Mouse (Mus musculus) stomach, postnatal 0 days (tissue): Measurements from ENCODE around the gene Olfr1098. TPM values are rescaled to one million over a fixed set of nuclear protein-coding genes. Genes with fewer than 3 reads are reported as not detected.

Experiments
- ATAC-seq: fragments of 200-750 bp; cut with Nextera tagmentation; 2 replicates; pipeline ENCODE4 v1.8.0; 2017; ENCODE audit not compliant: low FRiP score, low TSS enrichment
- DNase-seq: peaks from one replicate; pipeline ENCODE4 v3.0.0-alpha.2; 2016; ENCODE audit warnings: low spot score
- H3K27ac ChIP-seq: fragments of 300-500 bp; sonication (generic); replicated peaks from 2 replicates; pipeline ENCODE4 v1.5.1; 2014; ENCODE audit warnings: mild to moderate bottlenecking, control low read depth
- H3K27me3 ChIP-seq: fragments of 300-500 bp; sonication (generic); 2 replicates; pipeline ENCODE4 v1.6.1; 2014; ENCODE audit warnings: low read length; ENCODE audit not compliant: control insufficient read depth, insufficient read depth
- H3K36me3 ChIP-seq: fragments of 300-500 bp; sonication (generic); 2 replicates; pipeline ENCODE4 v1.6.1; 2014; ENCODE audit warnings: low read length, mixed read lengths; ENCODE audit not compliant: control insufficient read depth, insufficient read depth
- H3K4me1 ChIP-seq: fragments of 300-500 bp; sonication (generic); replicated peaks from 2 replicates; pipeline ENCODE4 v1.6.1; 2014; ENCODE audit warnings: antibody characterized with exemption; ENCODE audit not compliant: control insufficient read depth, insufficient read depth
- H3K4me2 ChIP-seq: fragments of 300-500 bp; sonication (generic); replicated peaks from 2 replicates; pipeline ENCODE4 v1.6.1; 2014; ENCODE audit warnings: low read depth, mild to moderate bottlenecking, control low read depth, moderate library complexity
- H3K4me3 ChIP-seq: fragments of 300-500 bp; sonication (generic); 2 replicates; pipeline ENCODE4 v1.5.1; 2014; ENCODE audit warnings: low read depth, low read length, control low read depth
- H3K9ac ChIP-seq: fragments of 300-500 bp; sonication (generic); 2 replicates; pipeline ENCODE4 v1.6.1; 2014; ENCODE audit warnings: mild to moderate bottlenecking, low read length, control low read depth, mixed read lengths
- H3K9me3 ChIP-seq: fragments of 300-500 bp; sonication (generic); 2 replicates; pipeline ENCODE4 v1.6.1; 2016; ENCODE audit warnings: low read length; ENCODE audit not compliant: control insufficient read depth
- CTCF ChIP-seq: IDR thresholded peaks from 2 replicates; pipeline ENCODE4 v1.5.1; 2016; ENCODE audit warnings: antibody characterized with exemption, low read depth, mild to moderate bottlenecking, moderate library complexity
- EP300 ChIP-seq: optimal IDR thresholded peaks from 2 replicates; pipeline ENCODE3; 2016; ENCODE audit warnings: antibody characterized with exemption
- WGBS: fragments of 180-500 bp; shearing (Covaris S2); extraction: QIAGEN DNeasy Blood & Tissue Kit; methylation state at CpG from one replicate; pipeline ENCODE4 v1.1.7; 2014; 5-methylcytosine and 5-hydroxymethylcytosine counted together
- polyA plus RNA-seq: library from polyadenylated mRNA; unstranded; fragments of >200 nt; fragmentation: Nextera tagmentation; extraction: Ambion mirVana; gene quantifications from 2 replicates; pipeline ENCODE4 v1.2.1, GENCODE M21; 2015

Gene Olfr1098
- polyA plus RNA-seq, result not detected in 2 replicates

DNA sequence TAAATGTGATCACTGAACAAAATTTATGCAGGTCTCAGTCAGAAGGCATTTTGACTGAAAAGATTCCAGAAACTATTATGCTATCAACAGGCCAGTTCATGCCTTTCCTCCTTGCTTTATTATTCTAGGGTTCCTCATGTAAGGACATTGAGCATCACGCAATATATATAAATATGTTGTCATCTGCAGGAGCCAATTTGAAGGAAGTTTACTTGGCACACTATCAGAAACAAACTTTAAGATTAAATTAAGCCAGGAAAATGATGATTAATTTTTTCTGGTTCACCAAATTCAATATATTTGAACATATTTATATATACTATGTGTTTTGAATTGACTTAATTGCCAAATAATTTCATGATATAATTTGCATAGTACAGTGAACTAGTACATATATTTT is at the start of gene Olfr1098:
Olfr1098 (minus strand) TSS at position 101 of the 400 bp plus-strand sequence.
- Histone ChIP-seq H3K36me3 (no peaks in the 10 kb centered on the region), H3K4me3 (no peak within 1 kb of the TSS), H3K9me3 (no peaks in the 10 kb centered on the region), H3K4me2 (no peak within 1 kb of the TSS), H3K27me3 (no peaks in the 10 kb centered on the region), H3K27ac (no peak within 1 kb of the TSS), H3K9ac (no peak within 1 kb of the TSS), H3K4me1 (no peaks in the 10 kb centered on the region)
- WGBS, result 71% methylated on average over 1 of the region's 1 CpGs
- DNase-seq, result no peak
- ATAC-seq, result no peak
- TF ChIP-seq EP300 (no peak), CTCF (no peak)

DNA sequence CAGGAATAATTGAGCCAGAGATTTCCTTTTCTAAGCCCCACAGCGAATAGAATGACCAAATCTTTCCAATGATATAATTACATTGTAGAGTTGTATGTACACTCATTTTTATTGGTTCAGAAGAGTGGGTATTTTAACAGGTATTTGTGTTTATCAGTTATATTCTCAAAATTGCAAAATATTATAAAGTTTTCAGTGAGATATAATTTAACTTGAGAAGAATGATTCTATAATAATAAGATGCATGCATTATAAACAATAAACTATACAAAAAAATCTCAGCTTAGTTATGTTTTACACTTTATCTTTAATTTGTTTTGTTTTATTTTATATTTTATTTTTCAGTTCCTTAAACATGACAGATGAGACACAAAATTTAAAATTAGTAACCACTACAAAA is 36.2 kb upstream of the Olfr1098 start, which contains the start of gene Olfr1099:
Olfr1099 (minus strand) TSS at position 101 of the 400 bp plus-strand sequence.
- H3K27me3 ChIP-seq, result no peaks in the 10 kb centered on the region
- no peak within 1 kb of the TSS for H3K27ac ChIP-seq
- H3K4me1 ChIP-seq, result no peaks in the 10 kb centered on the region
- H3K4me3 ChIP-seq, result no peak within 1 kb of the TSS
- no peaks in the 10 kb centered on the region for H3K9me3 ChIP-seq
- TF ChIP-seq CTCF, result no peak
- TF ChIP-seq EP300, result no peak
- no peak for ATAC-seq
- no peak for DNase-seq
- H3K9ac ChIP-seq, result no peak within 1 kb of the TSS
- 77% methylated on average over 1 of the region's 1 CpGs for WGBS
- no peak within 1 kb of the TSS for H3K4me2 ChIP-seq
- H3K36me3 ChIP-seq, result no peaks in the 10 kb centered on the region

DNA sequence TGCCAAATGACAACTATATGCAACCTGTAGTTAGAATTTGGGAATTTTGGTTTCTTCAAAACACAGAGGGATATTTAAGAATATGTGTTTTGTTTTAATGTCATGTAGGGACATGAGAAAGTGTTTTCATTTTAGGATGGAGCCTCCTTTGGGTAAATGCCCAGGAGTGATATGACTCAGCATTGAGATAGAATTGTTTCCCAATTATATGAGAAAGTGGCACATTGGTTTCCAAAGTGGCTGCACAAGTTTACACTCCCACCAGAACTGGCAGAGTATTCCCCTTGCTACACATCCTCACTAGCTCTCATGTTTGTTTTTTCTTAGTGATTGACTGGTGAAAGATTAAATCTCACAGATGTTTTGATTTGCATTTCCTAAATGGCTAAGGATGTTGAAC is 2.2 kb upstream of the Olfr1098 start:
- no peaks in the 10 kb centered on the region for H3K4me1 ChIP-seq
- no peak overlapping the region for H3K9ac ChIP-seq
- H3K4me2 ChIP-seq, result no peak overlapping the region
- no peaks in the 10 kb centered on the region for H3K36me3 ChIP-seq
- no peak overlapping the region for H3K4me3 ChIP-seq
- no peak overlapping the region for H3K27ac ChIP-seq
- no peak for DNase-seq
- TF ChIP-seq EP300, result no peak
- TF ChIP-seq CTCF, result no peak
- no peaks in the 10 kb centered on the region for H3K9me3 ChIP-seq
- ATAC-seq, result no peak
- H3K27me3 ChIP-seq, result no peaks in the 10 kb centered on the region

DNA sequence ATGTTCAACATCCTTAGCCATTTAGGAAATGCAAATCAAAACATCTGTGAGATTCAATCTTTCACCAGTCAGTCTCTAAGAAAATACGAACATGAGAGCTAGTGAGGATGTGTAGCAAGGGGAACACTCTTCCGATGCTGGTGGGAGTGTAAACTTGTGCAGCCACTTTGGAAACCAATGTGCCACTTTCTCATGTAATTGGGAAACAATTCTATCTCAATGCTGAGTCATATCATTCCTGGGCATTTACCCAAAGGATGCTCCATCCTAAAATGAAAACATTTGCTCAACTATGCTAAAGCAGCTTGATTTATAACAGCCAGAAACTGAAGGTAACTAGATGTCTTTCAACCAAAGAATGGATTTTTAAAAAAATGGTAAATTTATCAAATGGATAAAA is 18.7 kb downstream of the Olfr1098 start:
- WGBS, result 82% methylated on average over 2 of the region's 2 CpGs
- DNase-seq, result no peak
- Histone ChIP-seq H3K27me3 (no peaks in the 10 kb centered on the region), H3K4me1 (no peaks in the 10 kb centered on the region), H3K9me3 (no peaks in the 10 kb centered on the region), H3K4me2 (no peak overlapping the region), H3K4me3 (no peak overlapping the region), H3K9ac (no peak overlapping the region), H3K36me3 (no peaks in the 10 kb centered on the region), H3K27ac (no peak overlapping the region)
- ATAC-seq, result no peak
- no peak for TF ChIP-seq EP300
- TF ChIP-seq CTCF, result no peak

DNA sequence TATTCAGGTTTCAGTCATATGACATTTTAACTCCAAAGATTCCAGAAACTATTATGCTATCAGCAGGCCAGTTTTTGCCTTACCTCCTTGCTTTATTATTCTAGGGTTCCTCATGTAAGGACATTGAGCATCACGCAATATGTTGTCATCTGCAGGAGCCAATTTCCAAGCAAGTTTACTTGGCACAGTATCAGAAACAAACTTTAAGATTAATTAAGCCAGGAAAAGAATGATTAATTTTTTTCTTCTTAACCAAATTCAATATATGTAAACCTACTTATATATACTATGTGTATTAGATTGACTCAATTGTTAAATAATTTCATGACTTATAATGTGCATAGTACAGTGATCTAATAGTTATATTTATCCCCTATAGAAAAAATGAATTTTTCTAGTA is 32.2 kb downstream of the Olfr1098 start, which contains the start of gene Olfr1097:
Olfr1097 (minus strand) TSS at position 101 of the 400 bp plus-strand sequence.
- H3K4me2 ChIP-seq, result no peak within 1 kb of the TSS
- no peaks in the 10 kb centered on the region for H3K9me3 ChIP-seq
- no peak within 1 kb of the TSS for H3K4me3 ChIP-seq
- no peaks in the 10 kb centered on the region for H3K27me3 ChIP-seq
- no peak within 1 kb of the TSS for H3K9ac ChIP-seq
- WGBS, result 95% methylated on average over 1 of the region's 1 CpGs
- TF ChIP-seq CTCF, result no peak
- TF ChIP-seq EP300, result no peak
- ATAC-seq (no peak), DNase-seq (no peak)
- no peak within 1 kb of the TSS for H3K27ac ChIP-seq
- no peaks in the 10 kb centered on the region for H3K36me3 ChIP-seq
- no peaks in the 10 kb centered on the region for H3K4me1 ChIP-seq

DNA sequence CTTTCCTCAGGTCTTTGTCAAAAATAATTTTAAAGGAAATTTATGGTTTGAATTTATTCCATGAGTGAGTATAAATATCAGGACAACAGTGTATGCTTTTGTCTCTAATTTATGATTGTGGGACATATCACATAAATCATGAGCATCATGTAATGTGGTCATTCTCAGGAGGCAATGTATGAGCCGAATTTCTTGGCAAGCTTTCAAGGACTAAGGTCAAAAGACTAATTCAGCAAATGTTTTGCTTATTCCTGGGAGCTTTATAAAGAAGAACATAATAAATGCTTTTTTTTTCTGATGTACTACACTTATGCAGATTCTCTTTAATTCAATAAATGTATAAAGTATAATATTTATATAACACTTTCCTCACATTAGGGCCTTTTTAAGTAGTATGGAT is 49.6 kb downstream of the Olfr1098 start, which contains the start of gene Gm13723:
Gm13723 (minus strand) TSS at position 101 of the 400 bp plus-strand sequence.
- no peak for DNase-seq
- ATAC-seq, result no peak
- no peaks in the 10 kb centered on the region for H3K27me3 ChIP-seq
- H3K4me3 ChIP-seq, result no peak within 1 kb of the TSS
- H3K9ac ChIP-seq, result no peak within 1 kb of the TSS
- no peaks in the 10 kb centered on the region for H3K36me3 ChIP-seq
- no peaks in the 10 kb centered on the region for H3K9me3 ChIP-seq
- no peak within 1 kb of the TSS for H3K4me2 ChIP-seq
- no peak within 1 kb of the TSS for H3K27ac ChIP-seq
- TF ChIP-seq EP300, result no peak
- TF ChIP-seq CTCF, result no peak
- H3K4me1 ChIP-seq, result no peaks in the 10 kb centered on the region
- WGBS, result 31% methylated on average over 1 of the region's 1 CpGs

Other genes with a start within 250 kb of the Olfr1098 start
- gene Olfr1086, start 244.5 kb downstream of the Olfr1098 start, polyA plus RNA-seq, result not detected in 2 replicates
- not detected in 2 replicates for gene Olfr1087, start 226.2 kb downstream of the Olfr1098 start, polyA plus RNA-seq
- gene Olfr1089, start 190.8 kb downstream of the Olfr1098 start, polyA plus RNA-seq, result not detected in 2 replicates
- not detected in 2 replicates for gene Olfr1090, start 165.6 kb downstream of the Olfr1098 start, polyA plus RNA-seq
- not detected in 2 replicates for gene Olfr1093, start 142.1 kb downstream of the Olfr1098 start, polyA plus RNA-seq
- gene Olfr141, start 114.5 kb downstream of the Olfr1098 start, polyA plus RNA-seq, result not detected in 2 replicates
- 0.06 TPM in 1 of 2 replicates, not detected in the other for gene Olfr1094, start 99.9 kb downstream of the Olfr1098 start, polyA plus RNA-seq
- not detected in 2 replicates for gene Olfr1095, start 72.8 kb downstream of the Olfr1098 start, polyA plus RNA-seq
- gene Gm13723, start 49.7 kb downstream of the Olfr1098 start, polyA plus RNA-seq, result not detected in 2 replicates
- gene Olfr1097, start 32.3 kb downstream of the Olfr1098 start, polyA plus RNA-seq, result not detected in 2 replicates
- gene Olfr1099, start 36.1 kb upstream of the Olfr1098 start, polyA plus RNA-seq, result not detected in 2 replicates
- not detected in 2 replicates for gene Olfr1100, start 55.4 kb upstream of the Olfr1098 start, polyA plus RNA-seq
- not detected in 2 replicates for gene Olfr1101, start 66.7 kb upstream of the Olfr1098 start, polyA plus RNA-seq
- not detected in 2 replicates for gene Olfr1102, start 73.9 kb upstream of the Olfr1098 start, polyA plus RNA-seq
- not detected in 2 replicates for gene Olfr1104, start 102.5 kb upstream of the Olfr1098 start, polyA plus RNA-seq
- gene Olfr1105, start 112.0 kb upstream of the Olfr1098 start, polyA plus RNA-seq, result not detected in 2 replicates
- not detected in 2 replicates for gene Olfr1106, start 127.7 kb upstream of the Olfr1098 start, polyA plus RNA-seq
- not detected in 2 replicates for gene Olfr1107, start 151.3 kb upstream of the Olfr1098 start, polyA plus RNA-seq
- gene Olfr1109, start 171.5 kb upstream of the Olfr1098 start, polyA plus RNA-seq, result not detected in 2 replicates
- gene Olfr259, start 190.0 kb upstream of the Olfr1098 start, polyA plus RNA-seq, result not detected in 2 replicates
- gene Olfr1110, start 215.8 kb upstream of the Olfr1098 start, polyA plus RNA-seq, result not detected in 2 replicates
- gene Olfr1111, start 228.1 kb upstream of the Olfr1098 start, polyA plus RNA-seq, result not detected in 2 replicates